Mouse (Mus musculus) cortical plate, adult 2 months (tissue): ENCODE measurements around the gene Sec22a. TPM values are rescaled to one million over a fixed set of nuclear protein-coding genes. Genes with fewer than 3 reads are reported as not detected.
A peak's percentile ranks its signal among the peaks of the same experiment; 100 is the strongest.

Source experiments
- H3K27ac ChIP-seq: fragments of 200-500 bp; 2 replicates; pipeline ENCODE4 v1.5.1; 2012; ENCODE audit warnings: low read length, control low read depth, inconsistent platforms; ENCODE audit not compliant: insufficient read depth
- H3K4me1 ChIP-seq: fragments of 200-500 bp; 2 replicates; pipeline ENCODE4 v1.6.1; 2011; ENCODE audit warnings: low read length; ENCODE audit not compliant: control insufficient read depth, insufficient read depth
- H3K4me3 ChIP-seq: fragments of 200-500 bp; 2 replicates; pipeline ENCODE4 v1.5.1; 2011; ENCODE audit warnings: mild to moderate bottlenecking, low read length, control low read depth; ENCODE audit not compliant: insufficient read depth
- CTCF ChIP-seq: fragments of 200-500 bp; IDR thresholded peaks from 2 replicates; pipeline ENCODE4 v1.5.1; 2011; ENCODE audit warnings: mild to moderate bottlenecking, control low read depth, low read length; ENCODE audit not compliant: insufficient read depth; ENCODE audit errors: extremely low read depth
- POLR2A ChIP-seq: fragments of 200-500 bp; IDR thresholded peaks from 2 replicates; pipeline ENCODE4 v1.6.1; 2011; ENCODE audit warnings: mild to moderate bottlenecking, low read length, control low read depth; ENCODE audit not compliant: insufficient read depth; ENCODE audit errors: extremely low read depth
- polyA plus RNA-seq: library from polyadenylated mRNA; depleted of rRNA; stranded (reverse); fragments of >200 nt; gene quantifications from 2 replicates; pipeline ENCODE4 v1.2.3, GENCODE M21; 2012; rRNA removed

Gene Sec22a
- polyA plus RNA-seq, 1 experiment: 17.9 TPM

DNA sequence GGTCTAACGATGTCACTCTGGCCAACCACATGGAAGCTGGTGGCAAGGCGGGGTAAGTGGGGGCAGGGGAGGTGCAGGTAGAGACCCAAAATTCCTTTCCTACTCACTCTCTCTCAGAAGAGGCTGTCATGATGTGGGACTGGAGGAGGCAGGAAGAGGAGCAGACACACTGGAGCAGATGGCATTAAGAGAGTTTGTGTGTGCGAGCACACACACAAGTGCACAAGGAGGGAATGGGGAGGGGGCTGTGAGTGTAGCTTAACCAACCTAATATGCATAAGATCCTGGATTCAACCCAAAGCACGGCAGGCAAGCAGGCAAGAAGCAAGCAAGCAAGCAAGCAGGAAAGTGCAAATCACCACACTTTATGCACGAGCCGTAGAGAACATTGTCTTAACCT lies 92.8 kb downstream of the Sec22a start:
- TF ChIP-seq CTCF (no peak), POLR2A (no peak)
- no peak overlapping the region for H3K27ac ChIP-seq

DNA sequence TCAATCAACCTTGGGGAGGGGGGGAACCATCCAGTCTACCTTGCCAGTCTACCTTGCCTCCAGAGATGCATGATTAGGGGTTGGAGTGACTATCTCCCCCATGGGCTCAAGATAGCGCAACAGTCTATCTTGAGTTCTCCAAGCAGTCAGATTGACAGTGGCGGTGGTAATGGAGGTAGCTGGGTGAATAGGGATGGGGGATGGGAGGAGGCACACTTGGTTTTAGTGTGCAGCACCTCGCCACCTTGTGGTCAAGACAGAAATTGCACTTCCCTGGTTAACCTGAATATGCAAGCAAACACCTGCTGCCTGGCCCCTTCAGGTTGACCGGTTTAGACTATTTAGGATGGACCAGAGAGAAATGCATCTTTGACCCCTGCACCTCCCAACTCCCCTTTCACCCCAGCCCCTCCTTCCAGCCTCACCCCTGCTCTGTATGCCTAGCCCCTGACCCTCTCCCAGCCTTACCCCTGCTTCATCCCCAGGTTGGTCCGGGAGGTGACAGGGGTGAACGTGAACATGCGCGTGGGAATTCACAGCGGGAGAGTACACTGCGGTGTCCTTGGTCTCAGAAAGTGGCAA lies 93.3 kb downstream of the Sec22a start:
- Histone ChIP-seq H3K4me1 (no peaks in the 10 kb centered on the region; the same call in 1 of the 2 replicates), H3K4me3 (no peak overlapping the region), H3K27ac (no peak overlapping the region)
- no peak for TF ChIP-seq POLR2A
- TF ChIP-seq CTCF: peak; percentile 94

More for the DNA sequence above, 92.8 kb downstream of the Sec22a start:
- H3K4me1 ChIP-seq: no peaks in the 10 kb centered on the region; the same call in 1 of the 2 replicates
- no peak overlapping the region for H3K4me3 ChIP-seq

Other genes with a start within 250 kb of the Sec22a start
- gene Adcy5, start 209.0 kb downstream of the Sec22a start, polyA plus RNA-seq: 52.6 and 93.4 TPM in 2 replicates
- gene Pdia5, start 127.0 kb upstream of the Sec22a start, polyA plus RNA-seq: 7.8 and 8.0 TPM in 2 replicates
- 18.4 and 19.0 TPM in 2 replicates for gene Sema5b, start 177.2 kb upstream of the Sec22a start, polyA plus RNA-seq